Mouse (Mus musculus) CH12F3 (cell line): ENCODE results near the gene Wdr93.

Source experiments
- in situ Hi-C: fragments of 300-500 bp; cut with MboI; formaldehyde crosslinking; loops from 2 replicates; pipeline ENCODE4 v1.14.3; 2020; ENCODE audit warnings: low sequenced_read_pairs

The Wdr93 gene

GRCm38 (mm10) chr7:79742659-79743536 lies at the start of gene Wdr93, which contains the start of gene Pex11a:
Gene Wdr93, plus strand, starts transcription at chr7:79743163.
Gene Pex11a, minus strand, starts transcription at chr7:79743131.
- in situ Hi-C loops = no loop called here

- in situ Hi-C loops = no loop called here
Observed at GRCm38 (mm10) chr7:79696495-79696894, 46.5 kb upstream of the Wdr93 start.

DNA sequence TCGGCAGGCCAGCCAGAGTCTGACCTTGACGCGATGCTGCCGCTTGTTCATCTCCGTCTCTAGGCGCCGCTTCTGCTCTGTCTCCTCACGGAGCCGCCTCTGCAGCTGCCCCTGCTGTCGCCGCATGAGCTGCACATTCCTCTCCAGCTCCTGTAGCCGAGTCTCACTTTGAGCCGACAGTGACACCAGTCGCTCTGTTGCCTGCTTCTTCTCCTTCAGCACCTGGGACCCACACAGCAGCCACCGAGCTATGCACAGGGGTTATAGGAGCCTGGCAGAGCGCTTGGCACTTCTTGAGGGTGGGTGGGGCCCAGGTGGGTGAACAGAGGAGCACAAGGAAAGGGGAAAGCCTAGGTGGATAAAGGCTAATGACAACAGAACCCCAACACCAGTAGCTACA lies 40.2 kb upstream of the Wdr93 start:
- in situ Hi-C loops = no loop called here

DNA sequence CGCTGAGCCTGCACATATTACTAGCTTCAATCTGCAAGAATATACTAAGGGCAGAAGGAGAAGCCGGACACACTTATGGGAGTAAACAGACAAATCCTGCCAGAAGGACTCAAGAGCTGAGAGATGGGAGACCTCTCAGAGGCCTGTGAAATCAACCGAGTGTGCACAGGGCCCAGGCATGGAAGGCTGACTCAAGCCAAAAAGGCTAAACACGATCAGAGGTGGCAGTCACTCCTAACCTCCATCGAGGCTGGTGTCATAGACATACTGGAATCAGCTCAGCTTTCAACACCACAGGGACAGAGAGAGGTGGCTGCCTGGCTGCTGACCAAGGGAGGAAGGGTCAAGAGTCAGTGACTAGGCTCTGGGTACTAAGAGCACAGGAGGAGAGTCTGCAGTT lies 37.8 kb upstream of the Wdr93 start:
- in situ Hi-C loops = no loop called here

GRCm38 (mm10) chr7:79710130-79710607 lies 32.8 kb upstream of the Wdr93 start:
- in situ Hi-C loops = no loop called here

DNA sequence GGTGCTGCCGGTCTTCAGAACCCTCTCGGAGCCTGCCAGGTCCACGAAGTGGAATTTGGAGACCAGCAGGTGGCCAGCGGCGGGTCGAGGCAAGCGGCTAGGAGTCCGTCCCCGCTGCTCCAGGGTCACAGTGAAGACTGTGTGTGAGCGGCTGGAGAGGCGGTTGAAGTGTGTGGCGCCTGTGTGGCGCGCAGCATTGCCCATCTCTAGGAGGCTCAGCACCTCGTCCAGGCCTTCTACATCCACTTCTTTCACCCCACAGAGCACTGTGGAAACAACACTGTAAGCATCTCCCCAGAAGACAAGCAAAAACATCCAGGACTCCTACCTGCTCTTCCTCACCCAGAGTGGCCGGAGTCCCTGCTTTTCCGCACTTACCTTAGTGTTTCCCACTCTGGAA lies 32.1 kb upstream of the Wdr93 start:
- in situ Hi-C loops = no loop called here

- in situ Hi-C loops = no loop called here
Observed at GRCm38 (mm10) chr7:79715187-79715981, 27.6 kb upstream of the Wdr93 start, which contains the start of gene Kif7. Gene Kif7, minus strand, starts transcription at chr7:79715720.

- in situ Hi-C loops = no loop called here
Observed at GRCm38 (mm10) chr7:79721386-79721977, 21.5 kb upstream of the Wdr93 start.

DNA sequence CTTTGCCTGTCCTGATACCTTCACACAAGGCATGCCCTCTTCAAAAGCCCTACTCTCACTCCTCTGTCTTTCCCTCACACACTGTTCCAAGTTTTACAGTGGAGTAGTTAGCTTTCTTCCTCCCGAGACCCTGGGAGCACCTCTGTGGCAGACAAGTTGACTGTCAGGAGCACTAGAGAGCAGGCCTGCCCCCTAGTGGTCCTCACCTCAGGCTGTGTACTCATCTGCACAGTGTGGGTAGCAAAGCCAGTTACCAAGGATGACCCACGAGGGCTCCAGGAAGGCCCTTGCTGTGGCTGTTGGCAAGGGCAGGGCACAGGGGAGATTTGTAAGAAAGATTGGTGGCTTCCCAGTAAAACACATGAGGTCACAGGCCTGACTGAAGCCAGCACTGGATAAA lies 15.9 kb upstream of the Wdr93 start:
- in situ Hi-C loops = no loop called here

- in situ Hi-C loops = no loop called here
Observed at GRCm38 (mm10) chr7:79728219-79728618, 14.7 kb upstream of the Wdr93 start.

- in situ Hi-C loops = no loop called here
Observed at GRCm38 (mm10) chr7:79729169-79729568, 13.8 kb upstream of the Wdr93 start.

DNA sequence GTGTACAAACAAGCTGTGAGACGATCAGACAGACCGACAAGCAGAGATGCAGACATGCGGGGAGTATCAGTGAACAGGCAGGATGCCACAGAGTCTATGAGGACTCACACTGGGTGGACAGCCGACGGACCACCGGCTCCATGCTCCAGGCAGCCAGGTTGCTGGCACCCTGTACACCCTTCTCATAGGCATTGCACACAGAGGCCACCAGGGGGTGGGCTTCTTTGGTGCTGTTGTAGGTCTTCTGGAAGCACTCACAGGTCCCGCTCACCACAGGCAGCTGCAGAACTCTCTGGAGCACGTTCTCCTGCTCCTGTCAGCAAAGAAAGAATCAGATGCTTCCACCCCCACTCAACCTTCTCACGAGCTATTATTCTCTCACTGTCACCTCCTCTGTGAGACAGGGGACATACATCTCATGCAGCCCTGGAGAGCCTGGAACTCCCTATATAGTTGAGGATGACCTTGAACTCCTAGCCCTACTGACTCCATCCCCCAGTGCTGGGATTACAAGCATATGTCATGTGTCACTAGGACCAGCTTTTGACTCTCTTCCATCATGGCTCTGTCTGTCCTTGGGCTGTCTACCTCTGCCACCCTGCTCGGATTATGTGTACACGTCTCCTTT lies 13.1 kb upstream of the Wdr93 start:
- in situ Hi-C loops = no loop called here

- in situ Hi-C loops = no loop called here
Observed at GRCm38 (mm10) chr7:79731438-79731837, 11.5 kb upstream of the Wdr93 start.

GRCm38 (mm10) chr7:79732622-79733021 lies 10.3 kb upstream of the Wdr93 start, which contains the start of gene Plin1:
Gene Plin1, minus strand, starts transcription at chr7:79732903.
- in situ Hi-C loops = no loop called here

GRCm38 (mm10) chr7:79734563-79734962 lies 8.4 kb upstream of the Wdr93 start:
- in situ Hi-C loops = no loop called here

GRCm38 (mm10) chr7:79736511-79736910 lies 6.5 kb upstream of the Wdr93 start:
- in situ Hi-C loops = no loop called here

- in situ Hi-C loops = no loop called here
Observed at GRCm38 (mm10) chr7:79738913-79739312, 4.0 kb upstream of the Wdr93 start.

DNA sequence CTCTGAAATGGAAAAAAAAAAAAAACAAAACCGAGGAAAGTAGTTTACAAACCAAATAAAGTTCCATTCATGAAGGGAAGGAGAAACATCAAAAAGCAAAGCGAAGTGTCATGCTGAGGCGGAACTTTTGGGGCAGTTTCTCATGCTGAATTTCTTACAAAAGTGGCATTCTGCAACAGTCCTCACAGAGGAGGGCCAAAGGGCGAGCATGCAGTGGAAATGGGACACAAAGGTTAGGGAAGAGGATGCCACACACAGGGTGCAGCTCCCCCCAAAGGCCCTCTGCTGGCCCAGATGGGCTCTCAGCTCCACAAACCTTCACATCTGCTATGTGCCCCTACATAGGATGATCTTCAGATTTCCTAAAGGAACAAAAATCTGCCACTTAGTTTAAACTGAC lies 2.7 kb upstream of the Wdr93 start:
- in situ Hi-C loops = no loop called here

DNA sequence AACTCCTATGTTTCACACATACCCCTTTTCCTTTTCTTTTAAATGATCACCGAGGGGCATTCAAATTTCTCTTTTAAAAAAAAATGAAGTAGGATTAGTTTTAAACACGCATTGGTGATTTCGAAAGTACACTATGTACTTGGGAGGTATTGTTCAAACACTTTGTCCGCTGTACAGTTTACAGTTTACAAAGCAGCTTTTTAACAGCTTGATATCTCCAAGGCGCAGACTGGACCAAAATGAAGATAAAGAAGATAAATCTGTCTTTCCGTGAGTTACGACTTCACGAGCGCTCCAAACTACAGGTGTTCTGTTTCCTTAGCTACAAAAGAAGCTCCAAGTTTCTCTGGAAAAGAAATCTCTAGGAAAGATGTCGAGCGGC lies 695 bp upstream of the Wdr93 start:
- in situ Hi-C loops = no loop called here

- in situ Hi-C loops = no loop called here
Observed at GRCm38 (mm10) chr7:79744051-79744450, 1.1 kb downstream of the Wdr93 start.

DNA sequence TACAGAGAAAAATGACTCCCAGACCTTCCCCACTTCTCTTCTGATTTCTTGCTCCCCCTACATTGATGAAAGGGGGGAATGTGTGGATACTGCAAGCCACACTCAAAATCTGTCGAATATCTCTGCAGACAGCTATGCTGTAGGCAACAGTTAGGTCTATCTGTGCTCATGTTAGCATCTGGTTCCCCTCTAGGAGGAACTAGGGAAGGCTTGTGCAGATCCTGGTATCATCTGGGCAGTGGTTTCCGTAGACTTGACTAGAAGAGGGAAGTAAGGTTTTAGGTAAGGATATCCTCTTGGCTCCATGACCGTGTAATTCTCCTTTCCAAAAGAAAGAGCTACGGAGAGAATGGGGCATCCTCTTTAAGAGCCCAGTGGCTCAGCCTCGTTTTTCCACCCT lies 1.6 kb downstream of the Wdr93 start:
- in situ Hi-C loops = no loop called here
